Mouse (Mus musculus) frontal cortex, postnatal 25 days (tissue): ENCODE measurements around the gene Krtap20-2.
"Not testable (repeated sequence)": the region's sequence is repeated elsewhere in the genome, so short reads cannot be mapped to it uniquely, and the experiment has no call there.

ENCODE experiments used
- DNase-seq, 2 experiments: peaks; one replicate each; pipeline ENCODE4 v3.0.0; 2022; ENCODE audit warnings: low spot score in 2 of 2

Krtap20-2 gene

DNA sequence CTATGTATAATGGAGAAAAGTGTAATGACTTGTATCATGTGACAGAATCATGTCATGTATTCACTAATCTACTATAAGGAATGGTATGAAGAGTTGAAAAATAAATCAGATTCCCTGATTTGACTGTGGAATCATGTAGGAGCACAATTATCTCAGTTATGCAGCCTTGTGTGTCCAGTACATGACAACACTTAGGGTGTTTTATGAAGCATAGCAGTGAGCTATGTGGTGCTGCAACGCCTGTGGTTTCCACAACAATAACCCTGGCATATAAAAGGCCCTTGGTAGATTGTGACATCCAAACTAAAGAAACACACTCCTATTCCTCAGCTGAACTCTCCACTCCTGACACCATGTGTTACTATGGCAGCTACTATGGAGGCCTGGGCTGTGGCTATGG is at the start of gene Krtap20-2:
Gene Krtap20-2 (plus strand): TSS at position 301 of the 400 bp plus-strand sequence.
- no peak for DNase-seq

DNA sequence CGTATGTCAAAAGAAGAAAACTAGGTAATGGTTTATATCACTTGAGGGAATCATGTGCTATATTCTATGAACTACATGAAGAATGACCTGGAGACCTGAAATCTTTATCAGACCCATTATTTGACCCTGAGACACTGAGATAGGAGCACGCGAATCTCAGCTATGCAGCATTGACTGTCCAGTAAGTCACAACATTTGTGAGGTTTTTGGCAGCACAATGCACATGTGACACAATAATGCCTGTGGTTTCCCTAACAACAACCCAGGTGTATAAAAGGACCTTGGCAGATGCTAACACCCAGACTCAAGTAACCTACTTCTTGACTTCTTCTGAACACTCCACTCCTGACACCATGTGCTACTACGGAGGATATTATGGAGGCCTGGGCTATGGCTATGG is 48.0 kb upstream of the Krtap20-2 start, which contains the start of gene Gm9789:
Gene Gm9789 (plus strand): TSS at position 301 of the 400 bp plus-strand sequence.
- no peak for DNase-seq

GRCm38 (mm10) chr16:89169190-89169589 is 36.5 kb upstream of the Krtap20-2 start, which contains the start of gene Gm7735:
TSS of gene Gm7735 (plus strand) at chr16:89169490.
- not testable (repeated sequence) for DNase-seq

DNA sequence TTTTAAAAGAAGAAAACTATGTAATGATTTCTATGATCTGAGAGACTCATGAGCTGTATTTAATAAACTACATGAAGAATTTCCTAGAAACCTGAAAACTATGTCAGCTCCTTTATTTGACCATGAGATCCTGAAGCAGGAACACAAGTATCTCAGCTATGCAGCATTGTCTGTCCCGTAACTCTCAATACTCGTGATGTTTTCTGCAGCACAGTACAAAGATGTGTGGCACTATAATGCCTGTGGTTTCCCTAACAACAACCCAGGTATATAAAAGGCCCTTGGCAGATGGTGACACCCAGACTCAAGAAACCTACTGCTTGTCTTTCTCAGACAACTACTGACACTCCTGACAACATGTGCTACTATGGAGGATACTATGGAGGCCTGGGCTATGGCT is 31.2 kb upstream of the Krtap20-2 start, which contains the start of gene 1110057P08Rik:
Gene 1110057P08Rik (plus strand): TSS at position 301 of the 400 bp plus-strand sequence.
- no peak for DNase-seq

DNA sequence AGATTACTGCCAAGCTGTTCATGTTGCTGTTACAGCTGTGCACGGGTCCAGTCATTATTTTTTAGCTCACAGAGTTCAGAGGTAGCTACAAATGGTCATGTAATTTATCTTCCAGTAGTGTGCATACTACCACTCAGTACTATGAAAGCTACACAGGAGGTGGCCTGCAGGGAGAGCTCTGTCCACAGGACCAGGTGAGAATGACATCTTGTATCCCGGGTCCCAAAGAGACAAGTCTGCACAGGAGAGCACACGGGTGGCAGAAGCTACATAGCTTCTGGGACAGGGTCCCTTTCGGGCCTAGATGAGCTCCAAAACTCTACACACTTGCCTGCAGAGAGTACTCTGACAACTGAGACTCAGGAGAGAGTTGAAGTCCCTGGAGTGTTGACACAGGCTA is 17.0 kb upstream of the Krtap20-2 start:
- no peak for DNase-seq
